Mouse (Mus musculus): ENCODE measurements around the gene Pdgfb. TPM values are rescaled to one million over a fixed set of nuclear protein-coding genes. Genes with fewer than 3 reads are reported as not detected.

Gene Pdgfb
- total and polyA plus RNA-seq, 3 experiments = not detected

- TF ChIP-seq BHLHE40 (IDR thresholded peaks at IDR 0.05; ENCODE audit: low read depth, low read length) = no peak
- no peak for TF ChIP-seq MAZ (IDR thresholded peaks at IDR 0.05; ENCODE audit: low read depth, low read length)
- TF ChIP-seq MEF2A (IDR thresholded peaks at IDR 0.05; ENCODE audit: borderline replicate concordance, low read depth, low read length) = no peak
- TF ChIP-seq HCFC1 (IDR thresholded peaks at IDR 0.05; ENCODE audit: low read depth, low read length) = no peak
- no peak for TF ChIP-seq SMC3 (IDR thresholded peaks at IDR 0.05; ENCODE audit: low read depth, low read length)
- no peak for TF ChIP-seq MYC (IDR thresholded peaks at IDR 0.05; ENCODE audit: low read depth, low read length)
- TF ChIP-seq SIN3A (IDR thresholded peaks at IDR 0.05; ENCODE audit: low read length) = no peak
- TF ChIP-seq ZMIZ1 (IDR thresholded peaks at IDR 0.05; ENCODE audit: low read depth, low read length) = no peak
- no peak for TF ChIP-seq E2F4 (IDR thresholded peaks at IDR 0.05; ENCODE audit: insufficient replicate concordance, low read depth, low read length)
- TF ChIP-seq CHD2 (IDR thresholded peaks at IDR 0.05; ENCODE audit: low read length) = no peak
- no peak for TF ChIP-seq USF2 (conservative IDR thresholded peaks at IDR 0.05; ENCODE audit: low read depth, low read length)
- H3K9ac ChIP-seq (ENCODE audit: insufficient read depth, low read depth) = no peak overlapping the region
- H3K4me2 ChIP-seq (ENCODE audit: insufficient read depth, low read depth, poor library complexity, severe bottlenecking) = no peak overlapping the region
- dilution Hi-C loops (cut with MboI; ENCODE audit: extremely low pct_ligation_motif_present, extremely low pct_unique_long_range_greater_than_20kb, low sequenced_read_pairs) = no loop called here
- no peak overlapping the region for H3K4me3 ChIP-seq (replicated peaks in 1 of 3; ENCODE audit: low read depth in 2 of 3, low read length in 2 of 3, poor library complexity in 1 of 3)
- peaks cover 0 to 5% of the 10 kb centered on the region in 2 experiments; a peak in 1 of 4 replicates for H3K4me1 ChIP-seq (ENCODE audit: control insufficient read depth in 1 of 2, insufficient read depth in 2 of 2)
- DNase-seq (ENCODE audit: extremely low read depth) = no peak
- no peaks in the 10 kb centered on the region for H3K79me2 ChIP-seq (replicated peaks; ENCODE audit: control insufficient read depth, extremely low read depth, insufficient read depth, poor library complexity, severe bottlenecking)
- peaks cover 2% of the 10 kb centered on the region for H3K27me3 ChIP-seq (replicated peaks)
- no peak overlapping the region for H3K27ac ChIP-seq (ENCODE audit: insufficient read depth, low read depth)
- peaks cover 26% of the 10 kb centered on the region for H3K9me3 ChIP-seq (replicated peaks; ENCODE audit: low read length)
- in situ Hi-C loops (cut with MboI; ENCODE audit: low pct_ligation_motif_present, low pct_unique_long_range_greater_than_20kb, low sequenced_read_pairs) = no loop called here
- H3K36me3 ChIP-seq (replicated peaks in 1 of 2; ENCODE audit: control insufficient read depth in 1 of 2, insufficient read depth in 1 of 2, low read length in 1 of 2) = no peaks in the 10 kb centered on the region
Measured at GRCm38 (mm10) chr15:80011778-80012526, 2.8 kb downstream of the Pdgfb start.

GRCm38 (mm10) chr15:80011194-80011593 is 3.6 kb downstream of the Pdgfb start:
- no peak overlapping the region for H3K9ac ChIP-seq (ENCODE audit: insufficient read depth, low read depth)
- H3K4me2 ChIP-seq (ENCODE audit: insufficient read depth, low read depth, poor library complexity, severe bottlenecking) = no peak overlapping the region
- dilution Hi-C loops (cut with MboI; ENCODE audit: extremely low pct_ligation_motif_present, extremely low pct_unique_long_range_greater_than_20kb, low sequenced_read_pairs) = no loop called here
- no peak overlapping the region for H3K4me3 ChIP-seq (replicated peaks in 1 of 3; ENCODE audit: low read depth in 2 of 3, low read length in 2 of 3, poor library complexity in 1 of 3)
- H3K4me1 ChIP-seq (ENCODE audit: control insufficient read depth in 1 of 2, insufficient read depth in 2 of 2) = peaks cover 0 to 9% of the 10 kb centered on the region in 2 experiments; a peak in 2 of 4 replicates
- H3K27me3 ChIP-seq (replicated peaks) = peaks cover 2% of the 10 kb centered on the region
- TF ChIP-seq POLR2A (IDR thresholded peaks at IDR 0.05; ENCODE audit: low read depth, low read length) = no peak
- TF ChIP-seq EP300 (IDR thresholded peaks at IDR 0.05; ENCODE audit: low read length) = no peak
- TF ChIP-seq ELF1 (IDR thresholded peaks at IDR 0.05; ENCODE audit: low read depth, low read length) = no peak
- TF ChIP-seq MAX (IDR thresholded peaks at IDR 0.05; ENCODE audit: low read length) = no peak
- no peak for TF ChIP-seq ZMIZ1 (IDR thresholded peaks at IDR 0.05; ENCODE audit: low read depth, low read length)
- TF ChIP-seq MYC (IDR thresholded peaks at IDR 0.05; ENCODE audit: low read depth, low read length) = no peak
- TF ChIP-seq NRF1 (IDR thresholded peaks at IDR 0.05; ENCODE audit: low read depth, low read length) = no peak
- TF ChIP-seq RCOR1 (conservative IDR thresholded peaks at IDR 0.05; ENCODE audit: low read depth, low read length) = no peak
- no peak for TF ChIP-seq ZC3H11A (IDR thresholded peaks at IDR 0.05; ENCODE audit: low read depth, low read length)
- H3K27ac ChIP-seq (ENCODE audit: insufficient read depth, low read depth) = no peak overlapping the region
- in situ Hi-C loops (cut with MboI; ENCODE audit: low pct_ligation_motif_present, low pct_unique_long_range_greater_than_20kb, low sequenced_read_pairs) = no loop called here
- no peaks in the 10 kb centered on the region for H3K36me3 ChIP-seq (replicated peaks in 1 of 2; ENCODE audit: control insufficient read depth in 1 of 2, insufficient read depth in 1 of 2, low read length in 1 of 2)
- no peak for DNase-seq (ENCODE audit: extremely low read depth)
- no peaks in the 10 kb centered on the region for H3K79me2 ChIP-seq (replicated peaks; ENCODE audit: control insufficient read depth, extremely low read depth, insufficient read depth, poor library complexity, severe bottlenecking)
- peaks cover 26% of the 10 kb centered on the region for H3K9me3 ChIP-seq (replicated peaks; ENCODE audit: low read length)
